Comparison of ENCODE assay signal across 27 mouse cellular contexts in the genomic region with DNA sequence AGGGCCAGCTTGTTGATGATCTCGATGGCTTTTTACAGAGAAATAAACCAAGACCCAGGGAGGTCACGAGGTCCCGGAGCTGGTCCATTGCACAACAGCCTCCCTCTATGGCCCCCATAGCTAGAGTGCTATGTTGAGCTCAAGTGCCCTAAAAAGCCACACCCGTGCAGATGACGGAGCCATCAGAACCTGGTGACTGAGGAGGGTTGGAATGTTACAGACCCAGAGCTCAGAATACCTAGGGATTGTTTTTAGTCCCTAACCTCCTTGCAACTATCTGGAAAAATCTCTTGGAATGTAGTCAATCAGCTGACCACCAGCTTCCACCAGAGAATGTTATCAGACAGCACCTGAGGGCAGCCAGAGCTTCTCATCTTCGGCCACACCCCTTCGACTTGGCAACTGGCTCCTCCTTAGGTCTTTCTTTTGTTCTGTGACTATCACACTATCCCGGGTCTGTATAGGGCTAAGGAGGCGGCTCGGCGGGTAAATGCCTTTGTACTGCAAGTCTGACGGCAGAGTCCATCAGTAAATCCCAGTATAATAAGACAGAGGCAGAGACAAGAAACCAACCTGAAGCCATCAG. TPM values are rescaled to one million over a fixed set of nuclear protein-coding genes. Genes with fewer than 3 reads are reported as not detected.
DNase-seq lines count a peak whose midpoint lies in the region; ATAC-seq and TF ChIP-seq lines count a peak whose summit lies in the region.
"Had no signal": no experiment of that assay in that cellular context is flagged by ENCODE, and none has a peak within 500 bp of the region (broad histone marks: within the 10 kb centered on the region; RNA-seq: fewer than 3 reads in every experiment).

No protein-coding gene starts in this region.

- ATAC-seq in lung, postnatal 0 days = peak; percentile 92
- ATAC-seq in erythroid progenitor cell, adult 5-6 weeks (replicated peaks; ENCODE audit: low FRiP score, poor library complexity, severe bottlenecking) = peak; percentile 48; the same call in 1 of the 2 replicates
- peak; percentile 56 for ATAC-seq in liver, embryonic 16.5 days (ENCODE audit: low read depth)
- ATAC-seq in forebrain, embryonic 11.5 days (replicated peaks; ENCODE audit: low FRiP score) = no peak
- no peak for ATAC-seq in forebrain, postnatal 0 days
- ATAC-seq: forebrain, embryonic 16.5 days; Patski had no signal

- no peaks in the 10 kb centered on the region for H3K9me3 ChIP-seq in lung, postnatal 0 days (ENCODE audit: low read length)
- H3K9me3 ChIP-seq in liver, embryonic 16.5 days (replicated peaks; ENCODE audit: control insufficient read depth, low read length) = no peaks in the 10 kb centered on the region
- no peaks in the 10 kb centered on the region for H3K9me3 ChIP-seq in forebrain, embryonic 11.5 days (ENCODE audit: control insufficient read depth, low read length)
- no peaks in the 10 kb centered on the region for H3K9me3 ChIP-seq in forebrain, postnatal 0 days (ENCODE audit: low read length)
- H3K9me3 ChIP-seq: neural tube, embryonic 13.5 days; stomach, embryonic 15.5 days had no signal

- H3K27ac ChIP-seq in lung, postnatal 0 days (ENCODE audit: low read length) = no peak overlapping the region
- H3K27ac ChIP-seq in liver, embryonic 16.5 days (ENCODE audit: low read length) = no peak overlapping the region
- H3K27ac ChIP-seq in forebrain, embryonic 11.5 days (ENCODE audit: low read depth, low read length) = no peak overlapping the region
- H3K27ac ChIP-seq in forebrain, postnatal 0 days (ENCODE audit: low read depth, low read length) = no peak overlapping the region
- H3K27ac ChIP-seq: neural tube, embryonic 13.5 days; stomach, embryonic 15.5 days had no signal

- DNase-seq in lung, postnatal 0 days (ENCODE audit: low spot score) = peak; percentile 82
- no peak for DNase-seq in lung, postnatal 36 days
- DNase-seq in forebrain, embryonic 11.5 days (ENCODE audit: low spot score) = no peak
- no peak for DNase-seq in forebrain, postnatal 0 days
- DNase-seq in right cerebral cortex, postnatal 10 days (ENCODE audit: low spot score in 2 of 2) = no peak
- DNase-seq: B cell, adult 2 months; cerebellum, adult 2 months; cerebellum, postnatal 36 days; gastrocnemius, postnatal 36 days; kidney, adult 2 months; kidney, postnatal 36 days; lung, embryonic 14.5 days; midbrain, embryonic 14.5 days; thymus, adult 18-20 months; thymus, postnatal 4 days had no signal

- no peaks in the 10 kb centered on the region for H3K27me3 ChIP-seq in lung, postnatal 0 days (replicated peaks; ENCODE audit: insufficient read depth, low read length)
- H3K27me3 ChIP-seq in liver, embryonic 16.5 days (ENCODE audit: control insufficient read depth, insufficient read depth, low read depth, low read length) = peaks cover 20% of the 10 kb centered on the region
- peaks cover 7% of the 10 kb centered on the region; the same call in 1 of the 2 replicates for H3K27me3 ChIP-seq in forebrain, embryonic 11.5 days (ENCODE audit: control insufficient read depth, insufficient read depth, low read length)
- no peaks in the 10 kb centered on the region for H3K27me3 ChIP-seq in forebrain, postnatal 0 days (ENCODE audit: insufficient read depth, low read length)
- H3K27me3 ChIP-seq: Patski had no signal

- TF ChIP-seq EP300 in lung, postnatal 0 days (IDR thresholded peaks at IDR 0.05) = peak; percentile 73

- H3K36me3 ChIP-seq in lung, postnatal 0 days (ENCODE audit: insufficient read depth, low read length) = no peaks in the 10 kb centered on the region
- H3K36me3 ChIP-seq in liver, embryonic 16.5 days (ENCODE audit: control insufficient read depth, insufficient read depth) = no peaks in the 10 kb centered on the region
- H3K36me3 ChIP-seq in forebrain, embryonic 11.5 days (ENCODE audit: control insufficient read depth, insufficient read depth, low read length) = no peaks in the 10 kb centered on the region
- H3K36me3 ChIP-seq in forebrain, postnatal 0 days (ENCODE audit: insufficient read depth) = no peaks in the 10 kb centered on the region
- H3K36me3 ChIP-seq: neural tube, embryonic 13.5 days; stomach, embryonic 15.5 days had no signal

- TF ChIP-seq CTCF in lung, postnatal 0 days (IDR thresholded peaks at IDR 0.05) = no peak
- TF ChIP-seq CTCF in forebrain, postnatal 0 days (IDR thresholded peaks at IDR 0.05; ENCODE audit: low read depth) = no peak

- no peak overlapping the region for H3K4me2 ChIP-seq in lung, postnatal 0 days (replicated peaks; ENCODE audit: low read depth, low read length)
- H3K4me2 ChIP-seq in liver, embryonic 16.5 days (ENCODE audit: low read depth, low read length) = peak overlapping the region; percentile 5; the same call in 1 of the 2 replicates
- H3K4me2 ChIP-seq in forebrain, embryonic 11.5 days (ENCODE audit: low read depth, low read length, severe bottlenecking) = no peak overlapping the region
- H3K4me2 ChIP-seq in forebrain, postnatal 0 days (ENCODE audit: low read depth) = no peak overlapping the region
- H3K4me2 ChIP-seq: lung, embryonic 14.5 days; neural tube, embryonic 13.5 days; stomach, embryonic 15.5 days had no signal

- H3K4me1 ChIP-seq in lung, postnatal 0 days (ENCODE audit: insufficient read depth, low read depth, low read length) = no peaks in the 10 kb centered on the region
- peaks cover 22% of the 10 kb centered on the region for H3K4me1 ChIP-seq in liver, embryonic 16.5 days (ENCODE audit: control insufficient read depth, low read depth, low read length)
- no peaks in the 10 kb centered on the region; the same call in 1 of the 2 replicates for H3K4me1 ChIP-seq in forebrain, embryonic 11.5 days (replicated peaks; ENCODE audit: control insufficient read depth, insufficient read depth, low read length)
- H3K4me1 ChIP-seq in forebrain, postnatal 0 days (ENCODE audit: insufficient read depth) = no peaks in the 10 kb centered on the region
- H3K4me1 ChIP-seq: stomach, embryonic 15.5 days had no signal

- WGBS in lung, postnatal 0 days = 39% methylated on average over 12 of the region's 12 CpGs
- WGBS in liver, embryonic 16.5 days (ENCODE audit: insufficient replicate concordance) = 32% methylated on average over 12 of the region's 12 CpGs
- 53% methylated on average over 12 of the region's 12 CpGs for WGBS in forebrain, embryonic 11.5 days
- WGBS in forebrain, postnatal 0 days = 50% methylated on average over 12 of the region's 12 CpGs

- no peak overlapping the region for H3K9ac ChIP-seq in lung, postnatal 0 days (replicated peaks; ENCODE audit: low read depth)
- no peak overlapping the region for H3K9ac ChIP-seq in liver, embryonic 16.5 days (ENCODE audit: low read depth, low read length)
- H3K9ac ChIP-seq in forebrain, embryonic 11.5 days (ENCODE audit: low read length) = no peak overlapping the region
- H3K9ac ChIP-seq in forebrain, postnatal 0 days = no peak overlapping the region
- H3K9ac ChIP-seq: lung, embryonic 14.5 days; neural tube, embryonic 13.5 days; stomach, embryonic 15.5 days had no signal

- no peak overlapping the region for H3K4me3 ChIP-seq in lung, postnatal 0 days (ENCODE audit: low read depth, low read length)
- no peak overlapping the region for H3K4me3 ChIP-seq in liver, embryonic 16.5 days (ENCODE audit: low read depth, low read length)
- H3K4me3 ChIP-seq in forebrain, embryonic 11.5 days (ENCODE audit: low read depth, low read length) = no peak overlapping the region
- H3K4me3 ChIP-seq in forebrain, postnatal 0 days (ENCODE audit: low read depth, low read length) = no peak overlapping the region
- H3K4me3 ChIP-seq: erythroblast, embryonic 14.5 days; neural tube, embryonic 13.5 days; stomach, embryonic 15.5 days had no signal

RNA-seq across cellular contexts. Expression of gene Fabp3, which starts 6.0 kb away (rescaled TPM):
- 88.3 and 112 TPM in 2 replicates for polyA plus RNA-seq in lung, postnatal 0 days (2015; fragmentation: Nextera tagmentation; extraction: Ambion mirVana)
- total RNA-seq in erythroid progenitor cell, adult 5-6 weeks (2015; ENCODE audit: low replicate concordance) = not detected in 2 replicates
- not detected in 2 replicates for total RNA-seq in erythroid progenitor cell, adult 5-6 weeks (2017; ENCODE audit: low replicate concordance)
- 3.0 and 5.4 TPM in 2 replicates for polyA plus RNA-seq in liver, embryonic 16.5 days (2015; fragmentation: Nextera tagmentation; extraction: Ambion mirVana)
- polyA plus RNA-seq in forebrain, embryonic 11.5 days (2014; fragmentation: Nextera tagmentation; extraction: Ambion mirVana) = 10.7 and 10.9 TPM in 2 replicates
- 129 and 201 TPM in 2 replicates for total RNA-seq in forebrain, postnatal 0 days (2014; rRNA removed)
- polyA plus RNA-seq in forebrain, postnatal 0 days (2015; fragmentation: Nextera tagmentation; extraction: Ambion mirVana) = 318 and 358 TPM in 2 replicates
- polyA plus RNA-seq: erythroblast, embryonic 14.5 days had no signal

RNA-seq across cellular contexts. Expression of gene Gm10570, which starts 6.1 kb away (rescaled TPM):
- 0.25 and 0.50 TPM in 2 replicates for polyA plus RNA-seq in lung, postnatal 0 days (2015; fragmentation: Nextera tagmentation; extraction: Ambion mirVana)
- not detected in 2 replicates for total RNA-seq in erythroid progenitor cell, adult 5-6 weeks (2015; ENCODE audit: low replicate concordance)
- total RNA-seq in erythroid progenitor cell, adult 5-6 weeks (2017; ENCODE audit: low replicate concordance) = not detected in 2 replicates
- polyA plus RNA-seq in liver, embryonic 16.5 days (2015; fragmentation: Nextera tagmentation; extraction: Ambion mirVana) = not detected in 2 replicates
- polyA plus RNA-seq in forebrain, embryonic 11.5 days (2014; fragmentation: Nextera tagmentation; extraction: Ambion mirVana) = not detected in 2 replicates
- 1.1 and 1.8 TPM in 2 replicates for total RNA-seq in forebrain, postnatal 0 days (2014; rRNA removed)
- polyA plus RNA-seq in forebrain, postnatal 0 days (2015; fragmentation: Nextera tagmentation; extraction: Ambion mirVana) = 1.0 and 1.2 TPM in 2 replicates
- total RNA-seq: adrenal gland, postnatal 4 days; layer of hippocampus, postnatal 10 days had no signal
- polyA plus RNA-seq: erythroblast, embryonic 14.5 days; hindbrain, embryonic 11.5 days; limb, embryonic 11.5 days; lung, embryonic 14.5 days; midbrain, embryonic 14.5 days; Patski; spleen, adult 2 months; stomach, embryonic 15.5 days had no signal

RNA-seq across cellular contexts. Expression of gene Serinc2, which starts 23.4 kb away (rescaled TPM):
- polyA plus RNA-seq in lung, postnatal 0 days (2015; fragmentation: Nextera tagmentation; extraction: Ambion mirVana) = 24.7 and 26.6 TPM in 2 replicates
- total RNA-seq in erythroid progenitor cell, adult 5-6 weeks (2015; ENCODE audit: low replicate concordance) = not detected in 2 replicates
- total RNA-seq in erythroid progenitor cell, adult 5-6 weeks (2017; ENCODE audit: low replicate concordance) = not detected in 2 replicates
- polyA plus RNA-seq in liver, embryonic 16.5 days (2015; fragmentation: Nextera tagmentation; extraction: Ambion mirVana) = 0.76 and 1.3 TPM in 2 replicates
- polyA plus RNA-seq in forebrain, embryonic 11.5 days (2014; fragmentation: Nextera tagmentation; extraction: Ambion mirVana) = 83.4 and 86.8 TPM in 2 replicates
- 12.7 and 14.0 TPM in 2 replicates for total RNA-seq in forebrain, postnatal 0 days (2014; rRNA removed)
- 22.5 and 24.2 TPM in 2 replicates for polyA plus RNA-seq in forebrain, postnatal 0 days (2015; fragmentation: Nextera tagmentation; extraction: Ambion mirVana)
- polyA plus RNA-seq: erythroblast, embryonic 14.5 days had no signal

RNA-seq across cellular contexts. Expression of gene Zcchc17, which starts 57.4 kb away (rescaled TPM):
- polyA plus RNA-seq in lung, postnatal 0 days (2015; fragmentation: Nextera tagmentation; extraction: Ambion mirVana) = 48.2 and 54.1 TPM in 2 replicates
- 15.5 and 19.1 TPM in 2 replicates for total RNA-seq in erythroid progenitor cell, adult 5-6 weeks (2015; ENCODE audit: low replicate concordance)
- 30.3 and 54.2 TPM in 2 replicates for total RNA-seq in erythroid progenitor cell, adult 5-6 weeks (2017; ENCODE audit: low replicate concordance)
- polyA plus RNA-seq in liver, embryonic 16.5 days (2015; fragmentation: Nextera tagmentation; extraction: Ambion mirVana) = 27.5 and 32.1 TPM in 2 replicates
- polyA plus RNA-seq in forebrain, embryonic 11.5 days (2014; fragmentation: Nextera tagmentation; extraction: Ambion mirVana) = 71.0 and 77.0 TPM in 2 replicates
- 41.3 and 42.7 TPM in 2 replicates for total RNA-seq in forebrain, postnatal 0 days (2014; rRNA removed)
- polyA plus RNA-seq in forebrain, postnatal 0 days (2015; fragmentation: Nextera tagmentation; extraction: Ambion mirVana) = 97.8 and 112 TPM in 2 replicates

RNA-seq across cellular contexts. Expression of gene Snrnp40, which starts 57.6 kb away (rescaled TPM):
- 52.9 and 54.7 TPM in 2 replicates for polyA plus RNA-seq in lung, postnatal 0 days (2015; fragmentation: Nextera tagmentation; extraction: Ambion mirVana)
- total RNA-seq in erythroid progenitor cell, adult 5-6 weeks (2015; ENCODE audit: low replicate concordance) = 35.0 and 69.6 TPM in 2 replicates
- total RNA-seq in erythroid progenitor cell, adult 5-6 weeks (2017; ENCODE audit: low replicate concordance) = 25.1 and 58.9 TPM in 2 replicates
- polyA plus RNA-seq in liver, embryonic 16.5 days (2015; fragmentation: Nextera tagmentation; extraction: Ambion mirVana) = 52.4 and 56.3 TPM in 2 replicates
- polyA plus RNA-seq in forebrain, embryonic 11.5 days (2014; fragmentation: Nextera tagmentation; extraction: Ambion mirVana) = 214 and 238 TPM in 2 replicates
- total RNA-seq in forebrain, postnatal 0 days (2014; rRNA removed) = 72.9 and 74.3 TPM in 2 replicates
- polyA plus RNA-seq in forebrain, postnatal 0 days (2015; fragmentation: Nextera tagmentation; extraction: Ambion mirVana) = 97.9 and 99.3 TPM in 2 replicates

Comparison
In these comparisons a context has a peak if more than half of its experiments do, and no peak if none do; other contexts are left out.
1. ATAC-seq: peak in lung, postnatal 0 days (single experiment), erythroid progenitor cell, adult 5-6 weeks (single experiment) and liver, embryonic 16.5 days (single experiment); none in forebrain, embryonic 11.5 days (single experiment) and forebrain, postnatal 0 days (single experiment).
2. RNA of gene Serinc2, which starts 23.4 kb away (polyA plus RNA-seq): 83.4 to 86.8 TPM in forebrain, embryonic 11.5 days, 24.7 to 26.6 TPM in lung, postnatal 0 days and 22.5 to 24.2 TPM in forebrain, postnatal 0 days; 0.76 to 1.3 TPM in liver, embryonic 16.5 days; every median in the first group is over 10 times any median in the second.